Mouse (Mus musculus): Measurements from ENCODE around the gene Ablim1. TPM values are rescaled to one million over a fixed set of nuclear protein-coding genes. Genes with fewer than 3 reads are reported as not detected.

Gene Ablim1
- polyA plus RNA-seq, 1 experiment from 2014 or later, result 11.6 TPM

GRCm38 (mm10) chr19:57353228-57353627 is 38.5 kb upstream of the Ablim1 start:
- H3K27ac ChIP-seq (ENCODE audit: low read depth, low read length), result no peak overlapping the region
- H3K9ac ChIP-seq (ENCODE audit: low read depth, low read length), result no peak overlapping the region
- H3K4me2 ChIP-seq, result no peak overlapping the region
- WGBS, result 88% methylated on average over 10 of the region's 10 CpGs
- ATAC-seq (replicated peaks; ENCODE audit: low FRiP score) (no peak), DNase-seq (ENCODE audit: low spot score) (no peak)
- H3K36me3 ChIP-seq (ENCODE audit: control insufficient read depth, insufficient read depth, low read length), result peaks cover 3% of the 10 kb centered on the region; the same call in 1 of the 2 replicates
- H3K9me3 ChIP-seq (ENCODE audit: control insufficient read depth, low read length), result no peaks in the 10 kb centered on the region
- no peaks in the 10 kb centered on the region for H3K27me3 ChIP-seq (replicated peaks; ENCODE audit: control insufficient read depth, insufficient read depth, low read length)
- H3K4me1 ChIP-seq (replicated peaks; ENCODE audit: control insufficient read depth, insufficient read depth, low read length), result peaks cover 20% of the 10 kb centered on the region
- H3K4me3 ChIP-seq (ENCODE audit: low read depth, low read length), result no peak overlapping the region

- WGBS, result 80% methylated on average over 12 of the region's 12 CpGs
- Histone ChIP-seq H3K27ac (ENCODE audit: low read depth, low read length) (no peak overlapping the region), H3K4me2 (no peak overlapping the region), H3K4me1 (replicated peaks; ENCODE audit: control insufficient read depth, insufficient read depth, low read length) (peaks cover 16% of the 10 kb centered on the region), H3K9ac (ENCODE audit: low read depth, low read length) (no peak overlapping the region), H3K27me3 (replicated peaks; ENCODE audit: control insufficient read depth, insufficient read depth, low read length) (no peaks in the 10 kb centered on the region), H3K4me3 (ENCODE audit: low read depth, low read length) (no peak overlapping the region), H3K36me3 (ENCODE audit: control insufficient read depth, insufficient read depth, low read length) (peaks cover 3% of the 10 kb centered on the region; the same call in 1 of the 2 replicates), H3K9me3 (ENCODE audit: control insufficient read depth, low read length) (peaks cover 4% of the 10 kb centered on the region; the same call in 1 of the 2 replicates)
- ATAC-seq (replicated peaks; ENCODE audit: low FRiP score), result no peak
- no peak for DNase-seq (ENCODE audit: low spot score)
Observed at GRCm38 (mm10) chr19:57352337-57352935, 37.7 kb upstream of the Ablim1 start.

- no peaks in the 10 kb centered on the region for H3K4me1 ChIP-seq (replicated peaks; ENCODE audit: control insufficient read depth, insufficient read depth, low read length)
- ATAC-seq (replicated peaks; ENCODE audit: low FRiP score) (no peak), DNase-seq (ENCODE audit: low spot score) (no peak)
- H3K4me3 ChIP-seq (ENCODE audit: low read depth, low read length), result no peak overlapping the region
- H3K9me3 ChIP-seq (ENCODE audit: control insufficient read depth, low read length), result peaks cover 10% of the 10 kb centered on the region
- no peaks in the 10 kb centered on the region for H3K36me3 ChIP-seq (ENCODE audit: control insufficient read depth, insufficient read depth, low read length)
- no peak overlapping the region for H3K4me2 ChIP-seq
- no peak overlapping the region for H3K9ac ChIP-seq (ENCODE audit: low read depth, low read length)
- H3K27me3 ChIP-seq (replicated peaks; ENCODE audit: control insufficient read depth, insufficient read depth, low read length), result no peaks in the 10 kb centered on the region
- no peak overlapping the region for H3K27ac ChIP-seq (ENCODE audit: low read depth, low read length)
Observed at GRCm38 (mm10) chr19:57349096-57349495, 34.4 kb upstream of the Ablim1 start.

GRCm38 (mm10) chr19:57344678-57345077 is 30.0 kb upstream of the Ablim1 start:
- no peak for DNase-seq (ENCODE audit: low spot score)
- no peak for ATAC-seq (replicated peaks; ENCODE audit: low FRiP score)
- 73% methylated on average over 1 of the region's 1 CpGs for WGBS
- Histone ChIP-seq H3K27ac (ENCODE audit: low read depth, low read length) (no peak overlapping the region), H3K27me3 (replicated peaks; ENCODE audit: control insufficient read depth, insufficient read depth, low read length) (no peaks in the 10 kb centered on the region), H3K4me1 (replicated peaks; ENCODE audit: control insufficient read depth, insufficient read depth, low read length) (no peaks in the 10 kb centered on the region), H3K9me3 (ENCODE audit: control insufficient read depth, low read length) (peaks cover 10% of the 10 kb centered on the region), H3K36me3 (ENCODE audit: control insufficient read depth, insufficient read depth, low read length) (no peaks in the 10 kb centered on the region), H3K4me3 (ENCODE audit: low read depth, low read length) (no peak overlapping the region), H3K9ac (ENCODE audit: low read depth, low read length) (no peak overlapping the region), H3K4me2 (no peak overlapping the region)

GRCm38 (mm10) chr19:57343860-57344259 is 29.1 kb upstream of the Ablim1 start:
- no peaks in the 10 kb centered on the region for H3K4me1 ChIP-seq (replicated peaks; ENCODE audit: control insufficient read depth, insufficient read depth, low read length)
- peaks cover 10% of the 10 kb centered on the region for H3K9me3 ChIP-seq (ENCODE audit: control insufficient read depth, low read length)
- H3K4me3 ChIP-seq (ENCODE audit: low read depth, low read length), result no peak overlapping the region
- no peak for ATAC-seq (replicated peaks; ENCODE audit: low FRiP score)
- DNase-seq (ENCODE audit: low spot score), result no peak
- H3K27me3 ChIP-seq (replicated peaks; ENCODE audit: control insufficient read depth, insufficient read depth, low read length), result no peaks in the 10 kb centered on the region
- WGBS, result 59% methylated on average over 5 of the region's 5 CpGs
- H3K9ac ChIP-seq (ENCODE audit: low read depth, low read length), result no peak overlapping the region
- no peak overlapping the region for H3K27ac ChIP-seq (ENCODE audit: low read depth, low read length)
- H3K4me2 ChIP-seq, result no peak overlapping the region
- no peaks in the 10 kb centered on the region for H3K36me3 ChIP-seq (ENCODE audit: control insufficient read depth, insufficient read depth, low read length)

- Histone ChIP-seq H3K4me3 (ENCODE audit: low read depth, low read length) (no peak overlapping the region), H3K9ac (ENCODE audit: low read depth, low read length) (no peak overlapping the region), H3K9me3 (ENCODE audit: control insufficient read depth, low read length) (no peaks in the 10 kb centered on the region), H3K36me3 (ENCODE audit: control insufficient read depth, insufficient read depth, low read length) (no peaks in the 10 kb centered on the region), H3K27me3 (replicated peaks; ENCODE audit: control insufficient read depth, insufficient read depth, low read length) (no peaks in the 10 kb centered on the region), H3K4me1 (replicated peaks; ENCODE audit: control insufficient read depth, insufficient read depth, low read length) (no peaks in the 10 kb centered on the region), H3K27ac (ENCODE audit: low read depth, low read length) (no peak overlapping the region), H3K4me2 (no peak overlapping the region)
- ATAC-seq (replicated peaks; ENCODE audit: low FRiP score) (no peak), DNase-seq (ENCODE audit: low spot score) (no peak)
- WGBS, result 71% methylated on average over 8 of the region's 8 CpGs
Observed at GRCm38 (mm10) chr19:57340900-57341742, 26.4 kb upstream of the Ablim1 start.

GRCm38 (mm10) chr19:57339281-57339864 is 24.7 kb upstream of the Ablim1 start:
- Histone ChIP-seq H3K4me1 (replicated peaks; ENCODE audit: control insufficient read depth, insufficient read depth, low read length) (no peaks in the 10 kb centered on the region), H3K4me2 (no peak overlapping the region), H3K4me3 (ENCODE audit: low read depth, low read length) (no peak overlapping the region), H3K9ac (ENCODE audit: low read depth, low read length) (no peak overlapping the region), H3K27me3 (replicated peaks; ENCODE audit: control insufficient read depth, insufficient read depth, low read length) (no peaks in the 10 kb centered on the region), H3K36me3 (ENCODE audit: control insufficient read depth, insufficient read depth, low read length) (no peaks in the 10 kb centered on the region), H3K9me3 (ENCODE audit: control insufficient read depth, low read length) (no peaks in the 10 kb centered on the region), H3K27ac (ENCODE audit: low read depth, low read length) (no peak overlapping the region)
- WGBS, result 80% methylated on average over 13 of the region's 13 CpGs
- ATAC-seq (replicated peaks; ENCODE audit: low FRiP score) (no peak), DNase-seq (ENCODE audit: low spot score) (no peak)

- H3K4me1 ChIP-seq (replicated peaks; ENCODE audit: control insufficient read depth, insufficient read depth, low read length), result no peaks in the 10 kb centered on the region
- ATAC-seq (replicated peaks; ENCODE audit: low FRiP score) (no peak), DNase-seq (ENCODE audit: low spot score) (no peak)
- H3K4me3 ChIP-seq (ENCODE audit: low read depth, low read length), result no peak overlapping the region
- no peaks in the 10 kb centered on the region for H3K36me3 ChIP-seq (ENCODE audit: control insufficient read depth, insufficient read depth, low read length)
- H3K27ac ChIP-seq (ENCODE audit: low read depth, low read length), result no peak overlapping the region
- no peak overlapping the region for H3K9ac ChIP-seq (ENCODE audit: low read depth, low read length)
- no peaks in the 10 kb centered on the region for H3K9me3 ChIP-seq (ENCODE audit: control insufficient read depth, low read length)
- 64% methylated on average over 8 of the region's 8 CpGs for WGBS
- no peaks in the 10 kb centered on the region for H3K27me3 ChIP-seq (replicated peaks; ENCODE audit: control insufficient read depth, insufficient read depth, low read length)
- H3K4me2 ChIP-seq, result no peak overlapping the region
Observed at GRCm38 (mm10) chr19:57335135-57335534, 20.4 kb upstream of the Ablim1 start.
